Mouse (Mus musculus): ENCODE measurements around the gene Stard13. TPM values are rescaled to one million over a fixed set of nuclear protein-coding genes. Genes with fewer than 3 reads are reported as not detected.

Gene Stard13
- polyA plus RNA-seq, 1 experiment from 2014 or later = 3.7 TPM

- Histone ChIP-seq H3K9me3 (ENCODE audit: control insufficient read depth) (no peaks in the 10 kb centered on the region), H3K4me1 (replicated peaks; ENCODE audit: control insufficient read depth, insufficient read depth, low read length) (no peaks in the 10 kb centered on the region), H3K27ac (ENCODE audit: low read depth, low read length) (no peak overlapping the region), H3K36me3 (ENCODE audit: control insufficient read depth, insufficient read depth) (no peaks in the 10 kb centered on the region), H3K9ac (ENCODE audit: low read depth, low read length) (no peak overlapping the region), H3K27me3 (replicated peaks; ENCODE audit: control insufficient read depth, insufficient read depth, low read length) (no peaks in the 10 kb centered on the region), H3K4me3 (ENCODE audit: low read depth, low read length) (no peak overlapping the region), H3K4me2 (replicated peaks; ENCODE audit: low read depth) (no peak overlapping the region)
- ATAC-seq = no peak
- 26% methylated on average over 4 of the region's 4 CpGs for WGBS
- TF ChIP-seq CTCF (IDR thresholded peaks at IDR 0.05; ENCODE audit: low read depth) = no peak
Observed at GRCm38 (mm10) chr5:151103284-151103683, 130.4 kb downstream of the Stard13 start.

DNA sequence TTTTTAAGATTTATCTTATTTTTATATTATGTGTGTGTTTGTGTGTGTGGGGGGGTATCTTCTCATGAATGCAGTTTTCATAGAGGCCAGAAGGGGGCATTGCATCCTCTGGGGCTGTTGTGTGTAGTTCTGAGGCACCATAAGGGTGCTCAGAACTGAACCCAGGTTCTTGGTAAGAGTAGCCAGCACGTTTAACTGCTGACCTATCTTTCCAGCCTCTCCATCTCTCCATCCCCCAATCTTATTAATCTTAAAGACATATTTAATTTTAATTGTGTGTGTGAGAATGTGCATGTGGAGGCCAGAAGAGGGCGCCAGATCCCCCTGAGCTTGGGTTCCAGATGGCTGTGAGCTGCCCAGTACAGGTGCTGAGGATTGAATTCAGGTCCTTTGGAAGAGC is 131.4 kb downstream of the Stard13 start:
- TF ChIP-seq CTCF (IDR thresholded peaks at IDR 0.05; ENCODE audit: low read depth) = peak; percentile 49
- Histone ChIP-seq H3K4me1 (replicated peaks; ENCODE audit: control insufficient read depth, insufficient read depth, low read length) (no peaks in the 10 kb centered on the region), H3K9me3 (ENCODE audit: control insufficient read depth) (no peaks in the 10 kb centered on the region), H3K36me3 (ENCODE audit: control insufficient read depth, insufficient read depth) (no peaks in the 10 kb centered on the region), H3K27me3 (replicated peaks; ENCODE audit: control insufficient read depth, insufficient read depth, low read length) (no peaks in the 10 kb centered on the region), H3K4me2 (replicated peaks; ENCODE audit: low read depth) (no peak overlapping the region), H3K4me3 (ENCODE audit: low read depth, low read length) (no peak overlapping the region), H3K27ac (ENCODE audit: low read depth, low read length) (no peak overlapping the region), H3K9ac (ENCODE audit: low read depth, low read length) (no peak overlapping the region)
- 54% methylated on average over 2 of the region's 2 CpGs for WGBS
- ATAC-seq = no peak

DNA sequence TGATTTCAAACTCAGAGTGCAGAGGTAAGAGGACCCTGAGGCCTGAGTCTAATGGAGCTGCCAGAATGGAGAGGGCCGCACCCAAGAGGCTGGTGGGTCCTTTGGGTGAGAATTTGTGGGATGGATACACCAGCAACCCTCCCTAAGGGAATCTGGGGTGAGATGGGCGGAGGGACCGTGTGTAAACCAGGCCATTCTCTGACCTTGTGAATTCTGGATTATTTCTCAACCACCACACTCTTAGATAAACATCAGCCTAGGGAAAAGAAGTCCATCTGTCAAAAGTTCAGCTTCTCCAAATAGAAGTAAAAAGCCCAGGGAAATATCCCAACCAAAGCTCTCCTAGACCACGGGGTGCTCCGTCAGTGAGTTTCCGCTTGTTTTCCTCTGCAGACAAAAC is 137.6 kb downstream of the Stard13 start:
- ATAC-seq = no peak
- Histone ChIP-seq H3K4me3 (ENCODE audit: low read depth, low read length) (no peak overlapping the region), H3K9me3 (ENCODE audit: control insufficient read depth) (no peaks in the 10 kb centered on the region), H3K4me2 (replicated peaks; ENCODE audit: low read depth) (no peak overlapping the region), H3K27me3 (replicated peaks; ENCODE audit: control insufficient read depth, insufficient read depth, low read length) (no peaks in the 10 kb centered on the region), H3K36me3 (ENCODE audit: control insufficient read depth, insufficient read depth) (peaks cover 14% of the 10 kb centered on the region; the same call in 1 of the 2 replicates), H3K27ac (ENCODE audit: low read depth, low read length) (no peak overlapping the region), H3K9ac (ENCODE audit: low read depth, low read length) (no peak overlapping the region), H3K4me1 (replicated peaks; ENCODE audit: control insufficient read depth, insufficient read depth, low read length) (no peaks in the 10 kb centered on the region)
- 62% methylated on average over 6 of the region's 6 CpGs for WGBS
- TF ChIP-seq CTCF (IDR thresholded peaks at IDR 0.05; ENCODE audit: low read depth) = no peak

DNA sequence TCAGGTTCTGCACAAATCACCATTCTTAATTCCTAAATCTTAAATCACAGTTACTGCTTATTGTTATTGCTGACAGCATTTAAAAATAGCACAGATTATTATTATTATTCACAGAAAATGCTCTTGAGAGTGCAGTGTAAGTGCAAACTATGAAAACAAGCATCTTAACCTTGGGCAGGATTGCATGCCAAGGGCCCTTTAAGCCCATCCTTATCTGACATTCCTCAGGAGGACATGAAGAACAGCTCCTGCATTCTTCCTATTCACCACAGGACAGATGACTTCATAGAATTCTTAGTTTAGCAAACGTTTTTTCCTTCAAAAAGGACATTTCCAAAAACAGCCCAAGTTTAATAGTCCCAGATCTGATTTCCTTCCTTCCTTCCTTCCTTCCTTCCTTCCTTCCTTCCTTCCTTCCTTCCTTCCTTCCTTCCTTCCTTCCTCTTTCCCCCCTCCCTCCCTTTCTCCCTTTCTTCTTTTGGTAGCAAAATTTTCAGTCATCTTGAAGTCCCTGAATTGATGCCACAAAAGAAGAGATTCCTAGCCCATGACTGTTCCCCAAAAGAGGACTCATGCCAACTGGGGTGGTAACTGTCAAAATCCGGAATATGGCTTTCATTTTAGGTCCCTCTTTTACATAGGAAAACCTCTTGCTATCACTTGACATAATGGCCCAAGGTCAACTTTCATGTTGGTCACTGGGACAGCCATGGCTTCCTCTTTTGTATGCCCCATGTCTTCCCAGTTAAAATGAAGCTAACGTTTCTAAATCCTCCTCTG is 140.6 kb downstream of the Stard13 start:
- Histone ChIP-seq H3K9me3 (ENCODE audit: control insufficient read depth) (no peaks in the 10 kb centered on the region), H3K4me2 (replicated peaks; ENCODE audit: low read depth) (no peak overlapping the region), H3K4me3 (ENCODE audit: low read depth, low read length) (no peak overlapping the region), H3K27me3 (replicated peaks; ENCODE audit: control insufficient read depth, insufficient read depth, low read length) (no peaks in the 10 kb centered on the region), H3K9ac (ENCODE audit: low read depth, low read length) (no peak overlapping the region), H3K36me3 (ENCODE audit: control insufficient read depth, insufficient read depth) (peaks cover 14% of the 10 kb centered on the region; the same call in 1 of the 2 replicates), H3K27ac (ENCODE audit: low read depth, low read length) (no peak overlapping the region), H3K4me1 (replicated peaks; ENCODE audit: control insufficient read depth, insufficient read depth, low read length) (no peaks in the 10 kb centered on the region)
- 69% methylated on average over 3 of the region's 3 CpGs for WGBS
- no peak for ATAC-seq
- no peak for TF ChIP-seq CTCF (IDR thresholded peaks at IDR 0.05; ENCODE audit: low read depth)

- no peak for TF ChIP-seq CTCF (IDR thresholded peaks at IDR 0.05; ENCODE audit: low read depth)
- no peak for ATAC-seq
- Histone ChIP-seq H3K9me3 (ENCODE audit: control insufficient read depth) (no peaks in the 10 kb centered on the region), H3K9ac (ENCODE audit: low read depth, low read length) (no peak overlapping the region), H3K27me3 (replicated peaks; ENCODE audit: control insufficient read depth, insufficient read depth, low read length) (no peaks in the 10 kb centered on the region), H3K27ac (ENCODE audit: low read depth, low read length) (no peak overlapping the region), H3K4me1 (replicated peaks; ENCODE audit: control insufficient read depth, insufficient read depth, low read length) (peaks cover 4% of the 10 kb centered on the region; the same call in 1 of the 2 replicates), H3K36me3 (ENCODE audit: control insufficient read depth, insufficient read depth) (peaks cover 14% of the 10 kb centered on the region; the same call in 1 of the 2 replicates), H3K4me3 (ENCODE audit: low read depth, low read length) (no peak overlapping the region), H3K4me2 (replicated peaks; ENCODE audit: low read depth) (no peak overlapping the region)
- 80% methylated on average over 6 of the region's 6 CpGs for WGBS
Observed at GRCm38 (mm10) chr5:151090996-151091395, 142.6 kb downstream of the Stard13 start.

DNA sequence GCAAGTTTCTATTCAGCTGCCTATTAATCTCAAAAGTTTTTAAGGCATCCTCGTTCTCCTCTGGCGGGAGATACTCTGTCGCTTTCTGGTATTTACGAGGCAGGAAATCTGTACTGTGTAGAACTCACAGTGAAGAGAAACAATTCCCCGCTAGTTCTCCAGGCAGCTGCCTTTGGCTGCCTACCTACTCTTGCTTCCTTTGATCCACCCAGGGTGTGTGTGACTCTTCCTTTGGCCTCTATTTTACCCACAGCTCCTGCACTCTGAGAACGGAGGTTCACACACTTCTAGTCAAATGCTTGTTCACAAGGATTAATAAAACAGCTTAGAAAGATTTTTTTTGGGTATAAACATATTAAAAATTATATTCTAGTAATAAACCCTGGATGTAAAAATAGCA is 144.4 kb downstream of the Stard13 start:
- 54% methylated on average over 6 of the region's 6 CpGs for WGBS
- peaks cover 4% of the 10 kb centered on the region; the same call in 1 of the 2 replicates for H3K4me1 ChIP-seq (replicated peaks; ENCODE audit: control insufficient read depth, insufficient read depth, low read length)
- peaks cover 10% of the 10 kb centered on the region; the same call in 1 of the 2 replicates for H3K36me3 ChIP-seq (ENCODE audit: control insufficient read depth, insufficient read depth)
- ATAC-seq = no peak
- no peak overlapping the region for H3K9ac ChIP-seq (ENCODE audit: low read depth, low read length)
- no peak for TF ChIP-seq CTCF (IDR thresholded peaks at IDR 0.05; ENCODE audit: low read depth)
- no peak overlapping the region for H3K4me3 ChIP-seq (ENCODE audit: low read depth, low read length)
- H3K27me3 ChIP-seq (replicated peaks; ENCODE audit: control insufficient read depth, insufficient read depth, low read length) = no peaks in the 10 kb centered on the region
- H3K9me3 ChIP-seq (ENCODE audit: control insufficient read depth) = no peaks in the 10 kb centered on the region
- no peak overlapping the region for H3K27ac ChIP-seq (ENCODE audit: low read depth, low read length)
- H3K4me2 ChIP-seq (replicated peaks; ENCODE audit: low read depth) = no peak overlapping the region

Measured in intestine, postnatal 0 days (tissue).